In the genomic region with DNA sequence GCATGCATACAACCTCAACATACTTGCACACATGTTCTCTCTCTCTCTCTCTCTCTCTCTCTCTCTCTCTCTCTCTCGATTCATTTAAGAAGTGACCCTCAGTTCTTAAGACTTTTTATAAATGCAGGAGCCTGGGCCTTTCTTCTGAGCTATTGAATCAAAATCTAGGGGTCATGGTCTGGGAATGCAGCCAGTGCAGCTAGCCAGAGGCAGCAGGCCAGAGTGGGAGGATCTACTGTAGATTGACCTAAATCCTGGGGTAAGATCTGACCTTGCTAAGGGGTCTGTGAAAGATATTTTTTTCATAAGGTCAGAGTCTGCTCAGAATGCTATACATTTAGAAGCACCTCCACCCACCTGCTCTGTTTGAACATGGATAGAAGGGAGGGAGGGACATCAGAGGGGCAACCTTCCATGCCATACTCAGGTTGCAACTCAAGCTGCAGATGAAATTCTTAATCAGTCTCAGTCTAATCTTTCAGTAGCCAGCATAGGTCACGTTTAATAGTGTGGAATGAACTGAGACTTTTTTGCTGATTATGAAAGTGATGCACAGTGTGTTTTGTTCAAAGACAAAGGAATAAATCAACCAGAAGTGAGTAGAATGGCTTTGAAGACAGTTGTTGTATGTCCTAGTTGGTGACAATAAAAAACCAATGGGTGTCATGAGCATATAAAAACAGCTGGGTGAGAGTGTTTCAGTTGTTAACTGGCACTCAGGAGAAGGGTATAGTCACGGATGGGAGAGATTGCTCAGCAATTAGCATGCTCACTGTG, we compare ENCODE assay signal across 13 mouse cellular contexts. TPM values are rescaled to one million over a fixed set of nuclear protein-coding genes. Genes with fewer than 3 reads are reported as not detected.
DNase-seq lines count a peak whose midpoint lies in the region; ATAC-seq and TF ChIP-seq lines count a peak whose summit lies in the region.
"Had no signal": no experiment of that assay in that cellular context is flagged by ENCODE, and none has a peak within 500 bp of the region (broad histone marks: within the 10 kb centered on the region; RNA-seq: fewer than 3 reads in every experiment).

No protein-coding gene starts in this region.

- intact Hi-C loops in gastrocnemius, postnatal 36 days (cut with DNase I): no loop called here

- H3K27ac ChIP-seq in lung, postnatal 0 days (ENCODE audit: low read length): no peak overlapping the region
- H3K27ac ChIP-seq: macrophage had no signal

- ATAC-seq in lung, postnatal 0 days: no peak
- no peak for ATAC-seq in megakaryocyte-erythroid progenitor cell, adult 5-6 weeks (replicated peaks; ENCODE audit: low FRiP score, low TSS enrichment, poor library complexity, severe bottlenecking)
- ATAC-seq: CD4-positive, CD25-positive, alpha-beta regulatory T cell, adult 4 months had no signal

- 44% methylated on average over 3 of the region's 3 CpGs for WGBS in lung, postnatal 0 days

- H3K9me3 ChIP-seq in lung, postnatal 0 days (ENCODE audit: low read length): no peaks in the 10 kb centered on the region
- H3K9me3 ChIP-seq: hindbrain, embryonic 13.5 days had no signal

- no peaks in the 10 kb centered on the region for H3K27me3 ChIP-seq in lung, postnatal 0 days (replicated peaks; ENCODE audit: insufficient read depth, low read length)
- H3K27me3 ChIP-seq: hindbrain, embryonic 13.5 days had no signal

- no peak for TF ChIP-seq CTCF in lung, postnatal 0 days (IDR thresholded peaks at IDR 0.05)

- DNase-seq in gastrocnemius, postnatal 10 days: peak; percentile 55
- no peak for DNase-seq in gastrocnemius, postnatal 36 days
- DNase-seq in lung, postnatal 10 days: peak; percentile 67
- DNase-seq in lung, postnatal 0 days (ENCODE audit: low spot score): no peak
- peak; percentile 87 for DNase-seq in adrenal gland, adult 2 months
- peak; percentile 38 for DNase-seq in kidney, adult 9 months
- no peak for DNase-seq in c-Kit-positive CD71-positive TER-119-positive erythroid progenitor cells, embryonic 14.5 days (ENCODE audit: low spot score)
- DNase-seq: right cerebral cortex, postnatal 14 days had no signal

- H3K9ac ChIP-seq in lung, postnatal 0 days (replicated peaks; ENCODE audit: low read depth): no peak overlapping the region
- H3K9ac ChIP-seq: hindbrain, embryonic 13.5 days had no signal

- no peaks in the 10 kb centered on the region for H3K4me1 ChIP-seq in lung, postnatal 0 days (ENCODE audit: insufficient read depth, low read depth, low read length)

- no peak overlapping the region for H3K4me3 ChIP-seq in lung, postnatal 0 days (ENCODE audit: low read depth, low read length)
- H3K4me3 ChIP-seq: hindbrain, embryonic 13.5 days had no signal

- no peak overlapping the region for H3K4me2 ChIP-seq in lung, postnatal 0 days (replicated peaks; ENCODE audit: low read depth, low read length)
- H3K4me2 ChIP-seq: hindbrain, embryonic 13.5 days had no signal

- H3K36me3 ChIP-seq in lung, postnatal 0 days (ENCODE audit: insufficient read depth, low read length): no peaks in the 10 kb centered on the region
- H3K36me3 ChIP-seq: hindbrain, embryonic 13.5 days had no signal

- no peak for TF ChIP-seq EP300 in lung, postnatal 0 days (IDR thresholded peaks at IDR 0.05)

RNA-seq across cellular contexts. Expression of gene Slc15a3, which starts 8.0 kb away (rescaled TPM):
- 1 to 10 TPM in 1 of 2 experiments, under 1 TPM in 1; 0.75 to 1.6 TPM for total RNA-seq in gastrocnemius, postnatal 10 days (2021)
- under 1 TPM; 0.42 to 0.43 TPM for total RNA-seq in gastrocnemius, postnatal 36 days (2021)
- 3.0 and 3.7 TPM in 2 replicates for polyA plus RNA-seq in lung, postnatal 0 days (2015; fragmentation: Nextera tagmentation; extraction: Ambion mirVana)
- 1 to 10 TPM; 3.6 to 6.4 TPM for total RNA-seq in adrenal gland, adult 2 months (2021)
- polyA plus RNA-seq in adrenal gland, adult 2 months (2012; rRNA removed): 10.0 and 10.3 TPM in 2 replicates
- total RNA-seq in megakaryocyte-erythroid progenitor cell, adult 5-6 weeks (2014; fragmentation: Nextera tagmentation): 0.50 and 0.99 TPM in 2 replicates
- 0.56 TPM in 1 of 2 replicates, not detected in the other for total RNA-seq in megakaryocyte-erythroid progenitor cell, adult 5-6 weeks (2017)

RNA-seq across cellular contexts. Expression of gene Cd6, which starts 17.6 kb away (rescaled TPM):
- total RNA-seq in gastrocnemius, postnatal 10 days (2021): under 1 TPM in 1 of 2 experiments, not detected in 1; 0.26 TPM
- total RNA-seq in gastrocnemius, postnatal 36 days (2021): under 1 TPM in 1 of 2 experiments, not detected in 1; 0.87 TPM
- not detected in 2 replicates for polyA plus RNA-seq in lung, postnatal 0 days (2015; fragmentation: Nextera tagmentation; extraction: Ambion mirVana)
- not detected for total RNA-seq in adrenal gland, adult 2 months (2021)
- polyA plus RNA-seq in adrenal gland, adult 2 months (2012; rRNA removed): 0.28 and 0.34 TPM in 2 replicates
- 2.4 and 3.2 TPM in 2 replicates for total RNA-seq in megakaryocyte-erythroid progenitor cell, adult 5-6 weeks (2014; fragmentation: Nextera tagmentation)
- not detected in 2 replicates for total RNA-seq in megakaryocyte-erythroid progenitor cell, adult 5-6 weeks (2017)
- total RNA-seq: gastrocnemius, adult 8-10 months had no signal
- polyA plus RNA-seq: hindbrain, embryonic 13.5 days had no signal

RNA-seq across cellular contexts. Expression of gene Tmem132a, which starts 22.2 kb away (rescaled TPM):
- 10 to 100 TPM; 26.9 to 29.9 TPM for total RNA-seq in gastrocnemius, postnatal 10 days (2021)
- total RNA-seq in gastrocnemius, postnatal 36 days (2021): 1 to 10 TPM; 5.3 to 6.0 TPM
- 15.1 and 18.9 TPM in 2 replicates for polyA plus RNA-seq in lung, postnatal 0 days (2015; fragmentation: Nextera tagmentation; extraction: Ambion mirVana)
- 10 to 100 TPM; 21.9 to 46.1 TPM for total RNA-seq in adrenal gland, adult 2 months (2021)
- 79.2 and 82.6 TPM in 2 replicates for polyA plus RNA-seq in adrenal gland, adult 2 months (2012; rRNA removed)
- total RNA-seq in megakaryocyte-erythroid progenitor cell, adult 5-6 weeks (2014; fragmentation: Nextera tagmentation): 0.10 and 2.4 TPM in 2 replicates
- 0.23 and 0.56 TPM in 2 replicates for total RNA-seq in megakaryocyte-erythroid progenitor cell, adult 5-6 weeks (2017)

RNA-seq across cellular contexts. Expression of gene Tmem109, which starts 34.3 kb away (rescaled TPM):
- total RNA-seq in gastrocnemius, postnatal 10 days (2021): 100 to 1,000 TPM; 208 to 212 TPM
- 100 to 1,000 TPM; 218 to 234 TPM for total RNA-seq in gastrocnemius, postnatal 36 days (2021)
- 143 and 155 TPM in 2 replicates for polyA plus RNA-seq in lung, postnatal 0 days (2015; fragmentation: Nextera tagmentation; extraction: Ambion mirVana)
- total RNA-seq in adrenal gland, adult 2 months (2021): 100 to 1,000 TPM; 149 to 202 TPM
- 240 and 306 TPM in 2 replicates for polyA plus RNA-seq in adrenal gland, adult 2 months (2012; rRNA removed)
- 23.4 and 41.0 TPM in 2 replicates for total RNA-seq in megakaryocyte-erythroid progenitor cell, adult 5-6 weeks (2014; fragmentation: Nextera tagmentation)
- 11.1 and 21.7 TPM in 2 replicates for total RNA-seq in megakaryocyte-erythroid progenitor cell, adult 5-6 weeks (2017)

RNA-seq across cellular contexts. Expression of gene Prpf19, which starts 47.5 kb away (rescaled TPM):
- 100 to 1,000 TPM; 264 to 270 TPM for total RNA-seq in gastrocnemius, postnatal 10 days (2021)
- 100 to 1,000 TPM; 140 to 166 TPM for total RNA-seq in gastrocnemius, postnatal 36 days (2021)
- 18.8 and 22.4 TPM in 2 replicates for polyA plus RNA-seq in lung, postnatal 0 days (2015; fragmentation: Nextera tagmentation; extraction: Ambion mirVana)
- total RNA-seq in adrenal gland, adult 2 months (2021): 100 to 1,000 TPM; 143 to 184 TPM
- 299 and 410 TPM in 2 replicates for polyA plus RNA-seq in adrenal gland, adult 2 months (2012; rRNA removed)
- total RNA-seq in megakaryocyte-erythroid progenitor cell, adult 5-6 weeks (2014; fragmentation: Nextera tagmentation): 148 and 173 TPM in 2 replicates
- total RNA-seq in megakaryocyte-erythroid progenitor cell, adult 5-6 weeks (2017): 145 and 393 TPM in 2 replicates

Comparison
In these comparisons a context has a peak if more than half of its experiments do, and no peak if none do; other contexts are left out.
1. DNase-seq: peak in gastrocnemius, postnatal 10 days (single experiment), lung, postnatal 10 days (single experiment), adrenal gland, adult 2 months (single experiment) and kidney, adult 9 months (single experiment); none in gastrocnemius, postnatal 36 days (0 of 2), lung, postnatal 0 days (single experiment) and c-Kit-positive CD71-positive TER-119-positive erythroid progenitor cells, embryonic 14.5 days (single experiment).